8 mouse cellular contexts compared by ENCODE assay signal in the genomic region with DNA sequence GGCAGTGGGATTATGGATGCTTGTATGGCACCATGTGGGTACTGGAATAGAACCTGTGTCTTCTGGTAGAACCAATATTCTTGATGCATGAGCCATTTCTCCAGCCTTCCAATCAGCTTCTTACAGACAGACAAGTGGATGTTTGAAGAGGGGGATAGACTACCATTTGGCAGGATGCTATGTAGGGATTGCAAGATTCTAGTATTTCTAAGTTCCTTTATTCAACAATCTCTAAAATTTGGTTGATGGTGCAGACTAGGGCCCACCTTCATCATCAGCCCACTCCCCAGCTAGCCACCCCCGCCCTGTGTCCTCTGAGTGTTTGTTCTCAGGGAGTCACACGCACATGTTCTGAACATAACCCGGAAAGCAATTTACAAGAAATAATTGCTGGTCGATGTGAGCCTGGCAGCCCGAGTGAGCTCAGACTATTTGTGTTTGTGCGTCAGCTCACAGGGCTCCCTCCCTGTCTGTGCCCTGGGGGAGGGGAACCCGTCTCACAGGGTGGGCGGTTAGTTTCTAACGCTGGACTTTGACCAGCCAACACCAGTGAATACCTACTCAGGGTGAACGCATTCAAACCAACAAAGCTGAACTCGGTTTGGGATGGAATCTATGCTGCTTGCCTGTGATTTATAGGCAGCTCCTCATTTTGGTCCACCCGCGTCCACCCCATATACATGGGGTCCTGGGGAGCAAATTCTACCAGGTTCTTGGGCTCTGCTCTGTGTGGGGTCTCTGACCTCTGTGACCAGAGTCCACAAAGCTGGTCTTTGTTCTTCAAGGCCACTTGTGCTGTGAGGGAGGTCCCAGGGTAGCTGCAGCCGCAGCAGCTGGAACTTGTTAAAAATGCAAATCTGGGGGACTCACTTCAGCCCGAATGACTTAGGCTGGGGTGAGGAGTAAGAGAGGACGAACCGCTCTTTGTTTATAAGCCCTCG. TPM values are rescaled to one million over a fixed set of nuclear protein-coding genes. Genes with fewer than 3 reads are reported as not detected.
DNase-seq lines count a peak whose midpoint lies in the region; ATAC-seq and TF ChIP-seq lines count a peak whose summit lies in the region.

No protein-coding gene starts in this region.

- TF ChIP-seq POLR2A in lung, adult 2 months (IDR thresholded peaks at IDR 0.05; ENCODE audit: borderline replicate concordance, extremely low read depth, low read depth, low read length), result no peak

- H3K36me3 ChIP-seq in lung, postnatal 0 days (ENCODE audit: insufficient read depth, low read length), result no peaks in the 10 kb centered on the region
- no peaks in the 10 kb centered on the region for H3K36me3 ChIP-seq in hindbrain, embryonic 10.5 days
- H3K36me3 ChIP-seq in limb, embryonic 11.5 days (ENCODE audit: control insufficient read depth, insufficient read depth, low read length), result no peaks in the 10 kb centered on the region

- H3K9me3 ChIP-seq in lung, postnatal 0 days (ENCODE audit: low read length), result no peaks in the 10 kb centered on the region
- no peaks in the 10 kb centered on the region for H3K9me3 ChIP-seq in hindbrain, embryonic 10.5 days
- H3K9me3 ChIP-seq in limb, embryonic 11.5 days (ENCODE audit: control insufficient read depth, low read length), result no peaks in the 10 kb centered on the region

- H3K9ac ChIP-seq in lung, postnatal 0 days (replicated peaks; ENCODE audit: low read depth), result no peak overlapping the region
- no peak overlapping the region for H3K9ac ChIP-seq in limb, embryonic 11.5 days (ENCODE audit: low read length)

- peak overlapping the region; percentile 60 for H3K27ac ChIP-seq in lung, postnatal 0 days (ENCODE audit: low read length)
- H3K27ac ChIP-seq in hindbrain, embryonic 10.5 days, result peak overlapping the region; percentile 95
- peak overlapping the region; percentile 96 for H3K27ac ChIP-seq in limb, embryonic 11.5 days (replicated peaks; ENCODE audit: low read depth, low read length)

- no peak overlapping the region for H3K4me3 ChIP-seq in lung, postnatal 0 days (ENCODE audit: low read depth, low read length)
- H3K4me3 ChIP-seq in lung, adult 2 months (replicated peaks; ENCODE audit: extremely low read depth, low read depth, low read length), result no peak overlapping the region
- H3K4me3 ChIP-seq in hindbrain, embryonic 10.5 days, result peak overlapping the region; percentile 35
- H3K4me3 ChIP-seq in limb, embryonic 11.5 days (ENCODE audit: low read depth, low read length), result no peak overlapping the region

- 0 out of 2 replicates have a peak overlapping the region, but pooled peaks have one; percentile 12 for H3K4me2 ChIP-seq in lung, postnatal 0 days (replicated peaks; ENCODE audit: low read depth, low read length)
- peak overlapping the region; percentile 13; the same call in 1 of the 2 replicates for H3K4me2 ChIP-seq in limb, embryonic 11.5 days (ENCODE audit: low read depth, severe bottlenecking)

- DNase-seq in lung, postnatal 0 days (ENCODE audit: low spot score), result peak; percentile 34
- DNase-seq in lung, adult 2 months, result no peak
- peak; percentile 90 for DNase-seq in hindbrain, embryonic 10.5 days (ENCODE audit: low spot score)
- DNase-seq in limb, embryonic 11.5 days (ENCODE audit: low spot score), result peak; percentile 91
- DNase-seq in retina, postnatal 1 day, result peak; percentile 94
- DNase-seq in thymus, postnatal 14 days, result no peak
- DNase-seq in left cerebral cortex, adult 18-20 months (ENCODE audit: low spot score in 2 of 2), result no peak
- DNase-seq in frontal cortex, postnatal 14 days (ENCODE audit: low spot score in 2 of 2), result no peak

- H3K4me1 ChIP-seq in lung, postnatal 0 days (ENCODE audit: insufficient read depth, low read depth, low read length), result peaks cover 8% of the 10 kb centered on the region; the same call in 1 of the 2 replicates
- no peaks in the 10 kb centered on the region for H3K4me1 ChIP-seq in lung, adult 2 months (ENCODE audit: control insufficient read depth, insufficient read depth, low read length)
- H3K4me1 ChIP-seq in hindbrain, embryonic 10.5 days (replicated peaks), result peaks cover 64% of the 10 kb centered on the region
- H3K4me1 ChIP-seq in limb, embryonic 11.5 days (ENCODE audit: control insufficient read depth, insufficient read depth, low read length), result peaks cover 50% of the 10 kb centered on the region

- ATAC-seq in lung, postnatal 0 days, result peak; percentile 34
- ATAC-seq in limb, embryonic 11.5 days (ENCODE audit: insufficient number of reproducible peaks, low FRiP score, low TSS enrichment, low read depth), result peak; percentile 88

- TF ChIP-seq CTCF in lung, postnatal 0 days (IDR thresholded peaks at IDR 0.05), result no peak
- no peak for TF ChIP-seq CTCF in lung, adult 2 months (IDR thresholded peaks at IDR 0.05; ENCODE audit: insufficient read depth, low read length)

- H3K27me3 ChIP-seq in lung, postnatal 0 days (replicated peaks; ENCODE audit: insufficient read depth, low read length), result no peaks in the 10 kb centered on the region
- H3K27me3 ChIP-seq in hindbrain, embryonic 10.5 days (ENCODE audit: insufficient read depth, poor library complexity, severe bottlenecking), result no peaks in the 10 kb centered on the region
- no peaks in the 10 kb centered on the region for H3K27me3 ChIP-seq in limb, embryonic 11.5 days (ENCODE audit: control insufficient read depth, insufficient read depth, low read length)

- 11% methylated on average over 18 of the region's 18 CpGs for WGBS in lung, postnatal 0 days
- WGBS in lung, adult 2 months, result 31% methylated on average over 18 of the region's 18 CpGs
- 4% methylated on average over 18 of the region's 18 CpGs for WGBS in hindbrain, embryonic 10.5 days
- 2% methylated on average over 18 of the region's 18 CpGs for WGBS in limb, embryonic 11.5 days

- no peak for TF ChIP-seq EP300 in lung, postnatal 0 days (IDR thresholded peaks at IDR 0.05)

RNA-seq across cellular contexts. Expression of gene Shisal2a, which starts 20.6 kb away (rescaled TPM):
- 0.83 and 1.1 TPM in 2 replicates for polyA plus RNA-seq in lung, postnatal 0 days (2015; fragmentation: Nextera tagmentation; extraction: Ambion mirVana)
- polyA plus RNA-seq in lung, adult 2 months (2012; rRNA removed), result 0.95 and 2.8 TPM in 2 replicates
- polyA plus RNA-seq in hindbrain, embryonic 10.5 days (2016; fragmentation: Nextera tagmentation; extraction: Ambion mirVana), result 1.1 and 2.4 TPM in 2 replicates
- polyA plus RNA-seq in limb, embryonic 11.5 days (2014; fragmentation: Nextera tagmentation; extraction: Ambion mirVana), result 6.8 and 8.6 TPM in 2 replicates
- total RNA-seq in left cerebral cortex, adult 18-20 months (2021), result not detected

RNA-seq across cellular contexts. Expression of gene Coa7, which starts 34.7 kb away (rescaled TPM):
- polyA plus RNA-seq in lung, postnatal 0 days (2015; fragmentation: Nextera tagmentation; extraction: Ambion mirVana), result 25.3 and 31.9 TPM in 2 replicates
- 3.2 and 5.2 TPM in 2 replicates for polyA plus RNA-seq in lung, adult 2 months (2012; rRNA removed)
- polyA plus RNA-seq in hindbrain, embryonic 10.5 days (2016; fragmentation: Nextera tagmentation; extraction: Ambion mirVana), result 65.2 and 68.6 TPM in 2 replicates
- 56.3 and 60.7 TPM in 2 replicates for polyA plus RNA-seq in limb, embryonic 11.5 days (2014; fragmentation: Nextera tagmentation; extraction: Ambion mirVana)
- 10 to 100 TPM; 27.7 to 30.7 TPM for total RNA-seq in left cerebral cortex, adult 18-20 months (2021)

RNA-seq across cellular contexts. Expression of gene Gpx7, which starts 44.2 kb away (rescaled TPM):
- polyA plus RNA-seq in lung, postnatal 0 days (2015; fragmentation: Nextera tagmentation; extraction: Ambion mirVana), result 68.5 and 70.3 TPM in 2 replicates
- 26.3 and 26.5 TPM in 2 replicates for polyA plus RNA-seq in lung, adult 2 months (2012; rRNA removed)
- 45.9 and 56.0 TPM in 2 replicates for polyA plus RNA-seq in hindbrain, embryonic 10.5 days (2016; fragmentation: Nextera tagmentation; extraction: Ambion mirVana)
- polyA plus RNA-seq in limb, embryonic 11.5 days (2014; fragmentation: Nextera tagmentation; extraction: Ambion mirVana), result 51.7 and 53.6 TPM in 2 replicates
- 1 to 10 TPM; 3.5 to 5.3 TPM for total RNA-seq in left cerebral cortex, adult 18-20 months (2021)

Comparison
In these comparisons a context has a peak if more than half of its experiments do, and no peak if none do; other contexts are left out.
1. DNase-seq: peak in lung, postnatal 0 days (single experiment), hindbrain, embryonic 10.5 days (single experiment), limb, embryonic 11.5 days (single experiment) and retina, postnatal 1 day (single experiment); none in lung, adult 2 months (single experiment), thymus, postnatal 14 days (single experiment), left cerebral cortex, adult 18-20 months (0 of 2) and frontal cortex, postnatal 14 days (0 of 2).
2. Peak in every context shown above with its lines, with median percentiles within 50 percentile points of each other: H3K27ac ChIP-seq.